Mouse (Mus musculus) stomach, embryonic 16.5 days (tissue): ENCODE measurements around the gene Dnajc27. TPM values are rescaled to one million over a fixed set of nuclear protein-coding genes. Genes with fewer than 3 reads are reported as not detected.

Experiments
- ATAC-seq: fragments of 200-750 bp; cut with Nextera tagmentation; 2 replicates; pipeline ENCODE4 v1.8.0; 2017; ENCODE audit warnings: moderate number of reproducible peaks, moderate TSS enrichment; ENCODE audit not compliant: insufficient read depth, low FRiP score
- H3K27ac ChIP-seq: fragments of 300-500 bp; sonication (generic); 2 replicates; pipeline ENCODE4 v1.5.1; 2014; ENCODE audit warnings: low read length
- H3K27me3 ChIP-seq: fragments of 300-500 bp; sonication (generic); 2 replicates; pipeline ENCODE4 v1.6.1; 2014; ENCODE audit warnings: low read length, control low read depth, mixed read lengths; ENCODE audit not compliant: control insufficient read depth, insufficient read depth
- H3K36me3 ChIP-seq: fragments of 300-500 bp; sonication (generic); 2 replicates; pipeline ENCODE4 v1.6.1; 2014; ENCODE audit warnings: low read length; ENCODE audit not compliant: control insufficient read depth, insufficient read depth
- H3K4me1 ChIP-seq: fragments of 300-500 bp; sonication (generic); 2 replicates; pipeline ENCODE4 v1.6.1; 2014; ENCODE audit warnings: low read length, control low read depth, mixed read lengths; ENCODE audit not compliant: control insufficient read depth, insufficient read depth
- H3K4me2 ChIP-seq: fragments of 300-500 bp; sonication (generic); 2 replicates; pipeline ENCODE4 v1.6.1; 2014; ENCODE audit warnings: low read depth, low read length, mixed read lengths
- H3K4me3 ChIP-seq: fragments of 300-500 bp; sonication (generic); replicated peaks from 2 replicates; pipeline ENCODE4 v1.5.1; 2014; ENCODE audit warnings: mild to moderate bottlenecking, low read length
- H3K9ac ChIP-seq: fragments of 300-500 bp; sonication (generic); 2 replicates; pipeline ENCODE4 v1.6.1; 2014; ENCODE audit warnings: low read length
- H3K9me3 ChIP-seq: fragments of 300-500 bp; sonication (generic); replicated peaks from 2 replicates; pipeline ENCODE4 v1.6.1; 2016; ENCODE audit warnings: low read length, control low read depth; ENCODE audit not compliant: control insufficient read depth
- WGBS: fragments of 180-500 bp; shearing (Covaris S2); extraction: QIAGEN DNeasy Blood & Tissue Kit; methylation state at CpG from one replicate; pipeline ENCODE4 v1.1.7; 2014; 5-methylcytosine and 5-hydroxymethylcytosine counted together
- polyA plus RNA-seq: library from polyadenylated mRNA; unstranded; fragments of >200 nt; fragmentation: Nextera tagmentation; extraction: Ambion mirVana; gene quantifications from 2 replicates; pipeline ENCODE4 v1.2.1, GENCODE M21; 2015

The Dnajc27 gene
- 5.7 and 6.1 TPM in 2 replicates for polyA plus RNA-seq

GRCm38 (mm10) chr12:4082132-4083001 lies at the start of gene Dnajc27:
Dnajc27 (plus strand) TSS chr12:4082583.
- Histone ChIP-seq H3K27me3 (no peaks in the 10 kb centered on the region), H3K4me3 (peak within 1 kb of the TSS; percentile 57), H3K36me3 (0 out of 2 replicates have a peak, but pooled peaks cover 4% of the 10 kb centered on the region), H3K27ac (peak within 1 kb of the TSS; percentile 88), H3K9me3 (no peaks in the 10 kb centered on the region), H3K9ac (peak within 1 kb of the TSS; percentile 79), H3K4me2 (peak within 1 kb of the TSS; percentile 62), H3K4me1 (peaks cover 7% of the 10 kb centered on the region; the same call in 1 of the 2 replicates)
- ATAC-seq, result peak; percentile 95
- 5% methylated on average over 59 of the region's 59 CpGs for WGBS

GRCm38 (mm10) chr12:4036157-4036556 lies 46.2 kb upstream of the Dnajc27 start:
- Histone ChIP-seq H3K27ac (no peak overlapping the region), H3K9me3 (no peaks in the 10 kb centered on the region), H3K4me3 (no peak overlapping the region), H3K4me1 (peaks cover 10% of the 10 kb centered on the region), H3K4me2 (no peak overlapping the region), H3K9ac (no peak overlapping the region), H3K36me3 (no peaks in the 10 kb centered on the region), H3K27me3 (0 out of 2 replicates have a peak, but pooled peaks cover 2% of the 10 kb centered on the region)
- no peak for ATAC-seq
- WGBS, result 75% methylated on average over 5 of the region's 5 CpGs

- Histone ChIP-seq H3K27me3 (0 out of 2 replicates have a peak, but pooled peaks cover 2% of the 10 kb centered on the region), H3K4me2 (peak overlapping the region; percentile 98), H3K27ac (no peak overlapping the region), H3K4me1 (peaks cover 10% of the 10 kb centered on the region), H3K36me3 (no peaks in the 10 kb centered on the region), H3K4me3 (peak overlapping the region; percentile 68), H3K9ac (no peak overlapping the region), H3K9me3 (no peaks in the 10 kb centered on the region)
- ATAC-seq, result no peak
- 35% methylated on average over 5 of the region's 5 CpGs for WGBS
Observed at GRCm38 (mm10) chr12:4037511-4037910, 44.9 kb upstream of the Dnajc27 start.

- Histone ChIP-seq H3K27ac (no peak within 1 kb of the TSS), H3K4me2 (peak within 1 kb of the TSS; percentile 98), H3K4me3 (peak within 1 kb of the TSS; percentile 68), H3K9ac (peak within 1 kb of the TSS; percentile 75), H3K36me3 (no peaks in the 10 kb centered on the region), H3K4me1 (peaks cover 10% of the 10 kb centered on the region), H3K27me3 (0 out of 2 replicates have a peak, but pooled peaks cover 2% of the 10 kb centered on the region), H3K9me3 (no peaks in the 10 kb centered on the region)
- peak; percentile 97 for ATAC-seq
- under 1% methylated on average over 78 of the region's 78 CpGs for WGBS
Observed at GRCm38 (mm10) chr12:4038061-4039041, 44.0 kb upstream of the Dnajc27 start, which contains the start of gene Efr3b. Efr3b (minus strand) TSS chr12:4038915.

DNA sequence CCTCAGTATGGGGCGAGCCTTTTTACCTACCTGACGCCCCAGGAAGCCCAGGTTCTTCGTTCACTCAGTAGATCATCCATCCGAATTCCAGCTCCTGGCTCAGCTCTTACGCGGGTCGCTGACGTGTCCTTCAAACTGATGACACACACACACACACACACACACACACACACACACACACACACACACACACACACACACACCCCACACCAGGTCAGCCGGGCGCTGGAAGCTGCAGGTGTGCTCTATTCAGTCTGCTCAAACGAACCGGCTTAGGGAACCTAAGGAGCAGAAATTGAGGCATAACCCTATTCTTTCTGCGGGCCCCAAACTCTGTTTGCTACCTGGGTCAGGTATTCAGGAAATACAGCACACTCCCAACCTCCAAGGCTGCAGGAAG lies 43.3 kb upstream of the Dnajc27 start:
- Histone ChIP-seq H3K27ac (no peak overlapping the region), H3K9me3 (no peaks in the 10 kb centered on the region), H3K4me1 (peaks cover 10% of the 10 kb centered on the region), H3K9ac (peak overlapping the region; percentile 75; the same call in 1 of the 2 replicates), H3K4me3 (peak overlapping the region; percentile 68), H3K36me3 (no peaks in the 10 kb centered on the region), H3K4me2 (peak overlapping the region; percentile 98), H3K27me3 (0 out of 2 replicates have a peak, but pooled peaks cover 2% of the 10 kb centered on the region)
- WGBS, result 3% methylated on average over 13 of the region's 13 CpGs
- ATAC-seq, result peak; percentile 26; the same call in 1 of the 2 replicates

DNA sequence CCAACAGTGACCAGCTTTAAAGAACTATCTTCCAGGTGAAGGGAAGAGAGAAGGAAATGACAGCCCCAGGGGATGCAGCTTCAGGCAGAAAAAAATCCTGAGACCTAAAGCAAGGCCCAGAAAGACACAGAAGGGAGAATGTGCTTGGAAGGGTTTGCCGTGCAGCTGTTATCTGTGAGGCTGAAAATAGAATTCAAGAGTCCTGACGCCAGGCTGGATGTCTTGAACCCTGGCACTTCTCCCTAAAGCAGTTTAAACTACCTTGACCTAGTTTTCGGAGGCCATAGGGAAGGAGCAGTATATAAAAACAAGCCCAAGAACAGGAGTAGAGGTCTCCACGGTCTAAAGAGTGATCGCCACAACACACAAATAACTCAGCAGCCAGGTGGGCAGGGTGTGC lies 40.0 kb upstream of the Dnajc27 start:
- 67% methylated on average over 5 of the region's 5 CpGs for WGBS
- H3K27me3 ChIP-seq, result 0 out of 2 replicates have a peak, but pooled peaks cover 2% of the 10 kb centered on the region
- H3K9me3 ChIP-seq, result no peaks in the 10 kb centered on the region
- H3K36me3 ChIP-seq, result no peaks in the 10 kb centered on the region
- no peak overlapping the region for H3K9ac ChIP-seq
- H3K27ac ChIP-seq, result no peak overlapping the region
- no peak overlapping the region for H3K4me3 ChIP-seq
- peaks cover 9% of the 10 kb centered on the region for H3K4me1 ChIP-seq
- H3K4me2 ChIP-seq, result no peak overlapping the region
- ATAC-seq, result no peak

DNA sequence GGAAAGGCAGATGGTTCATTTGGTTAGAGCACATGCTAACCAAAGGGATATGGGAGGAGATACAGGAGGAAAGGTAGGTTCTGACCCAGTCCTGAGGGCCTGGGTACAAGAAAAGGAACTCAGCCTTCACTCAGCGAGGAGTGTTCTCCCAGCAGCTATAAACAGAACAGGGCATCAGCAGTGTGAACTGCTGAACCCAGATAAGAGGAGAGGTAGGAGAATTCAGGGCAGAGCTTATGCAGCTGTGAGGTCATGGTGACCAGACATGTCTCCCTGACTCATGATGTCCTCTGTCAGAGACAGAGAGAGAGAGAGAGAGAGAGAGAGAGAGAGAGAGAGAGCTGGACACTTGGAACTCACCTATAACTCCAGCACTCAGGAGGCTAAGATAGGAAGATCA lies 36.4 kb upstream of the Dnajc27 start:
- H3K9me3 ChIP-seq, result no peaks in the 10 kb centered on the region
- H3K4me3 ChIP-seq, result no peak overlapping the region
- ATAC-seq, result no peak
- no peaks in the 10 kb centered on the region for H3K36me3 ChIP-seq
- no peak overlapping the region for H3K27ac ChIP-seq
- no peaks in the 10 kb centered on the region for H3K27me3 ChIP-seq
- no peak overlapping the region for H3K4me2 ChIP-seq
- WGBS, result 39% methylated on average over 1 of the region's 1 CpGs
- H3K9ac ChIP-seq, result no peak overlapping the region
- H3K4me1 ChIP-seq, result no peaks in the 10 kb centered on the region

DNA sequence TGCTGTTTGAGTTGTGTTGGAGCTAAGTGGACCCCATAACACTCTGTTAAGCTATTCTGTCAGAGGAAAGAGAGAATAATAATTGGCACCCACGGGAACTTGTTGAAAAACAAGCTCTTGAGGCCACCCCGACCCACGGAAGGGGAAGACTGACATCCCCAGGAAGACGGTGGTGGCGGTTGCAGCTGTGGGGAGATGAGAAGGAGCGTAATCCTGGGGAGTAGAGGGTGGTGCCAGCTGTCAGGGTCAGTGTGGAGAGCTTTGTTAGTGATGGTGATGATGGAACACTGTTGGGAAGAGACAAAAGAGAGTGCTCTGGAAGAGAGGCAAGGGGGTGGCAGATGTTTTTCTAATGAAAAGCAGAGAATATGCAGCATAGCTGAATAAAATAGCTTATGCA lies 34.4 kb upstream of the Dnajc27 start:
- Histone ChIP-seq H3K4me2 (no peak overlapping the region), H3K36me3 (no peaks in the 10 kb centered on the region), H3K27ac (no peak overlapping the region), H3K27me3 (no peaks in the 10 kb centered on the region), H3K9ac (no peak overlapping the region), H3K4me3 (no peak overlapping the region), H3K9me3 (no peaks in the 10 kb centered on the region), H3K4me1 (no peaks in the 10 kb centered on the region)
- ATAC-seq, result no peak
- 49% methylated on average over 6 of the region's 6 CpGs for WGBS
